Mouse (Mus musculus): ENCODE measurements around the gene Map6. TPM values are rescaled to one million over a fixed set of nuclear protein-coding genes. Genes with fewer than 3 reads are reported as not detected.

Map6 gene
- 292 and 327 TPM in 2 replicates for total RNA-seq (2014; rRNA removed)
- 97.4 and 111 TPM in 2 replicates for polyA plus RNA-seq (2015; fragmentation: Nextera tagmentation; extraction: Ambion mirVana)

DNA sequence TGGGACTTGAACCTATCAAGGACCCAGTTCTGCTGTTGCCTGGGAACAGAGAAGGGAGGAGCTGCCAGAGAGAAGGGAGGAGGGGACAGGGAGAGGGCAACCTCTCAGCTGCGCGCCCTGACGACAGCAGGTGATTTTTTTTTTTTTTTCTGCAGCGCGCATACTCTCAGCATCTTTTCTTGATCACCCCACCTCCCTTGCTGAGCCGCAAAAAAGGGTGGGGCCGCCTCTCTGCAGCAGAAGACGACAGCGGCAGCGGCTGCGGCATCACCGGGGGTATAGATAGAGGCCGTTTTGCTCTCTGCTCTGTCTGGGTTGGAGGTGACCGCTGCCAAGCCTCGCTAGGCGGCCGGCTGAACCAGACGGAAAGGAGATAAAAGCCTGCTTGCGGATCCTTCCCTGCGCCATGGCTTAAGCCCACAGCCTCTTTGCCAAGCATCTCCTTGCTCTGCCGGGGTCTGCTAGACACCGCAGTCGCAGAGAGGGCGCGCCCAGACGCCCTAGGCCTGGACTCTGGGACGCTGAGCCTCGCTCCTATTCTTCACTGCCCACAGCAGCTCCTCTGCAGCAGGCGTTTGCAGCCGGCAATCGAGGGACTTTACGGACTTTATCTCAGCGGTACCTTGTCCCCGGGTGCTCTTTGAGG, at the start of gene Map6:
Gene Map6, plus strand, starts transcription at position 197 of the 646 bp plus-strand sequence.
- peak; percentile 77 for ATAC-seq
- peak within 1 kb of the TSS; percentile 85 for H3K4me3 ChIP-seq (ENCODE audit: low read length)
- H3K36me3 ChIP-seq (ENCODE audit: insufficient read depth, low read length) = no peaks in the 10 kb centered on the region
- no peaks in the 10 kb centered on the region; the same call in 1 of the 2 replicates for H3K27me3 ChIP-seq (ENCODE audit: insufficient read depth, low read length)
- H3K4me2 ChIP-seq (ENCODE audit: low read depth, low read length) = peak within 1 kb of the TSS; percentile 92
- H3K9me3 ChIP-seq (ENCODE audit: low read length) = no peaks in the 10 kb centered on the region
- peak within 1 kb of the TSS; percentile 86 for H3K9ac ChIP-seq (replicated peaks; ENCODE audit: low read length)
- WGBS = under 1% methylated on average over 33 of the region's 34 CpGs
- no peak; the same call in 1 of the 2 replicates for TF ChIP-seq CTCF (IDR thresholded peaks at IDR 0.05; ENCODE audit: low read depth)
- peak; percentile 92 for DNase-seq (ENCODE audit: low spot score)
- peak within 1 kb of the TSS; percentile 94 for H3K27ac ChIP-seq
- H3K4me1 ChIP-seq (ENCODE audit: insufficient read depth, low read length) = no peaks in the 10 kb centered on the region; the same call in 1 of the 2 replicates

- H3K9me3 ChIP-seq (ENCODE audit: low read length) = no peaks in the 10 kb centered on the region
- H3K27me3 ChIP-seq (ENCODE audit: insufficient read depth, low read length) = no peaks in the 10 kb centered on the region
- H3K9ac ChIP-seq (replicated peaks; ENCODE audit: low read length) = no peak overlapping the region
- DNase-seq (ENCODE audit: low spot score) = no peak
- no peak for ATAC-seq
- TF ChIP-seq CTCF (IDR thresholded peaks at IDR 0.05; ENCODE audit: low read depth) = peak; percentile 51
- no peak overlapping the region for H3K27ac ChIP-seq
- no peaks in the 10 kb centered on the region for H3K4me1 ChIP-seq (ENCODE audit: insufficient read depth, low read length)
- no peaks in the 10 kb centered on the region for H3K36me3 ChIP-seq (ENCODE audit: insufficient read depth, low read length)
- WGBS = 60% methylated on average over 7 of the region's 7 CpGs
- H3K4me3 ChIP-seq (ENCODE audit: low read length) = no peak overlapping the region
- H3K4me2 ChIP-seq (ENCODE audit: low read depth, low read length) = no peak overlapping the region
Measured at GRCm38 (mm10) chr7:99224225-99224624, 43.0 kb upstream of the Map6 start.

DNA sequence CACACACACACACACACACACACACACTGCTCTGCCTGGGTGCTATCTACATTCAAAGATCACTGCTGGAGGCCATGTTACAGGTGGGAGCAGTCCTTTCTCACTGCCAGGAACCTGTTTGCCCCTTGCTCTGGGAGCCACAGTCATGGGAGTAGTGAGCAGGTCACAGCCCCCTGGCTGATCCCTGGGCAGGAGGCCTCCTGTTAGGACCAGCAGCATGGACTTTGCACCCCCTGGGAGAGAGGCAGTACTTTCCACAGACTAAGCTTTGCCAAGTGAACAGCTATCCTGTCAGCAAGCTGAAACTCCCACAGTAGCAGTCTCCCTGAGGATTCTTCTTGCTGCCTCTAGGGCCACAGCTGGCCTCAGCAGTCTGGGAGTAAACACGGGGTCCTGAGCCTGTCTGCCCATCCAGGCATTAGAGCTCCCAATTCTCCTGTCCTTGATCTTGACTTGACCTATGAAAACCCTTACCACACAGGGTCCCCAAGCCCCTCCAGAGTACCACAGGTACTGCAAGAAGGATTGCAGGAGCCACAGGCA, 42.5 kb upstream of the Map6 start:
- Histone ChIP-seq H3K36me3 (ENCODE audit: insufficient read depth, low read length) (no peaks in the 10 kb centered on the region), H3K9me3 (ENCODE audit: low read length) (no peaks in the 10 kb centered on the region), H3K9ac (replicated peaks; ENCODE audit: low read length) (no peak overlapping the region), H3K4me1 (ENCODE audit: insufficient read depth, low read length) (no peaks in the 10 kb centered on the region), H3K4me3 (ENCODE audit: low read length) (no peak overlapping the region), H3K27ac (no peak overlapping the region), H3K4me2 (ENCODE audit: low read depth, low read length) (no peak overlapping the region), H3K27me3 (ENCODE audit: insufficient read depth, low read length) (no peaks in the 10 kb centered on the region)
- DNase-seq (ENCODE audit: low spot score) = no peak
- 53% methylated on average over 1 of the region's 1 CpGs for WGBS
- ATAC-seq = no peak
- TF ChIP-seq CTCF (IDR thresholded peaks at IDR 0.05; ENCODE audit: low read depth) = no peak

DNA sequence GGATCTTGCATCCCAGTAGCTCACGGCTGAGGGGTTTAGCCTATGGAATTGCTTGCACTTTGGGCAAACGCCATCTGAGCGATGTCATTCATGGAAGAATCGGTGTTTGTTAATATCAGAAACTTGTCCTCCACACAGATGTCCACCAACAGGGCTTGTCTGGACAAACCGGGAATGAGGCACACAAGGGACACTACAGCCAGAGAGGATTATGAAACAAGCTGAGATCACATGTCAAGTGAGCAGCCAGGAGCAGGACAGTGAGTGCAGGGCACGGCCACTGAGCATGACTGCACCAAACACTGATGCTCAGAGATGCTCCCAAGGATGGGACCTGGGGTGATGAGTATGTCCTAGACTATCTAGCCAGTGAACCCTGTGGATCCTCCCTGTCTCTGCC, 41.8 kb upstream of the Map6 start:
- Histone ChIP-seq H3K27ac (no peak overlapping the region), H3K4me2 (ENCODE audit: low read depth, low read length) (no peak overlapping the region), H3K27me3 (ENCODE audit: insufficient read depth, low read length) (no peaks in the 10 kb centered on the region), H3K4me3 (ENCODE audit: low read length) (no peak overlapping the region), H3K9ac (replicated peaks; ENCODE audit: low read length) (no peak overlapping the region), H3K4me1 (ENCODE audit: insufficient read depth, low read length) (no peaks in the 10 kb centered on the region), H3K36me3 (ENCODE audit: insufficient read depth, low read length) (no peaks in the 10 kb centered on the region), H3K9me3 (ENCODE audit: low read length) (no peaks in the 10 kb centered on the region)
- TF ChIP-seq CTCF (IDR thresholded peaks at IDR 0.05; ENCODE audit: low read depth) = no peak
- WGBS = 77% methylated on average over 6 of the region's 6 CpGs
- DNase-seq (ENCODE audit: low spot score) (no peak), ATAC-seq (no peak)

- Histone ChIP-seq H3K4me3 (ENCODE audit: low read length) (no peak overlapping the region), H3K36me3 (ENCODE audit: insufficient read depth, low read length) (no peaks in the 10 kb centered on the region), H3K27ac (no peak overlapping the region), H3K4me1 (ENCODE audit: insufficient read depth, low read length) (no peaks in the 10 kb centered on the region), H3K4me2 (ENCODE audit: low read depth, low read length) (no peak overlapping the region), H3K9me3 (ENCODE audit: low read length) (no peaks in the 10 kb centered on the region), H3K27me3 (ENCODE audit: insufficient read depth, low read length) (no peaks in the 10 kb centered on the region), H3K9ac (replicated peaks; ENCODE audit: low read length) (no peak overlapping the region)
- DNase-seq (ENCODE audit: low spot score) = no peak
- no peak for TF ChIP-seq CTCF (IDR thresholded peaks at IDR 0.05; ENCODE audit: low read depth)
- no peak for ATAC-seq
- WGBS = 95% methylated on average over 10 of the region's 10 CpGs
Measured at GRCm38 (mm10) chr7:99226662-99227061, 40.6 kb upstream of the Map6 start.

GRCm38 (mm10) chr7:99227267-99227666, 40.0 kb upstream of the Map6 start:
- H3K9ac ChIP-seq (replicated peaks; ENCODE audit: low read length) = no peak overlapping the region
- no peak overlapping the region for H3K27ac ChIP-seq
- no peak overlapping the region for H3K4me3 ChIP-seq (ENCODE audit: low read length)
- H3K4me2 ChIP-seq (ENCODE audit: low read depth, low read length) = no peak overlapping the region
- H3K9me3 ChIP-seq (ENCODE audit: low read length) = no peaks in the 10 kb centered on the region
- WGBS = 96% methylated on average over 4 of the region's 4 CpGs
- H3K27me3 ChIP-seq (ENCODE audit: insufficient read depth, low read length) = no peaks in the 10 kb centered on the region
- no peaks in the 10 kb centered on the region for H3K36me3 ChIP-seq (ENCODE audit: insufficient read depth, low read length)
- DNase-seq (ENCODE audit: low spot score) (no peak), ATAC-seq (no peak)
- H3K4me1 ChIP-seq (ENCODE audit: insufficient read depth, low read length) = no peaks in the 10 kb centered on the region
- TF ChIP-seq CTCF (IDR thresholded peaks at IDR 0.05; ENCODE audit: low read depth) = no peak

DNA sequence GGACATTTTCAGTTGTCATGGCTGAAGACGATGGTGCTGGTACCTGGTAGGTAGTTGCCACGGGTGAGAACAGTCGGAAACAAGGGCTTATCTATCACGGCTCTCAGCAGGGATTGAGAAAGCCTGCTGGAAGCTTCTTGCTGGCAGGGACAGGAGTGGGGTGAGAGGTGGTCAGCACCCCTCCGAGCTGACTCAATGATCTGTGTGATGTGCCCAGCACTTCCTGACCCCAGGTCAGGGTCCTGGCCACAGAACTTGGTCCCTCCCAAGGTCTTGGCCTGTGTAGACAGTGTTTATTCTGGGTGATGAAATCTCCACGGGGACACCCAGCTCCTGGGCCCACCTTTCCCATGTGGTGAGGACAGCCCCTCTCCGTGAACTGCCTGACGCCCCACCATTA, 38.4 kb upstream of the Map6 start:
- Histone ChIP-seq H3K4me3 (ENCODE audit: low read length) (no peak overlapping the region), H3K4me2 (ENCODE audit: low read depth, low read length) (no peak overlapping the region), H3K27ac (no peak overlapping the region), H3K9ac (replicated peaks; ENCODE audit: low read length) (no peak overlapping the region), H3K4me1 (ENCODE audit: insufficient read depth, low read length) (no peaks in the 10 kb centered on the region), H3K9me3 (ENCODE audit: low read length) (no peaks in the 10 kb centered on the region), H3K36me3 (ENCODE audit: insufficient read depth, low read length) (no peaks in the 10 kb centered on the region), H3K27me3 (ENCODE audit: insufficient read depth, low read length) (no peaks in the 10 kb centered on the region)
- no peak for TF ChIP-seq CTCF (IDR thresholded peaks at IDR 0.05; ENCODE audit: low read depth)
- ATAC-seq (no peak), DNase-seq (ENCODE audit: low spot score) (no peak)
- WGBS = 80% methylated on average over 8 of the region's 8 CpGs

Data from hindbrain, postnatal 0 days (tissue).